Mouse (Mus musculus) liver, adult 2 months (tissue): ENCODE data around the gene Sh3d21.

Experiments used
- CTCF ChIP-seq: fragments of 200-500 bp; IDR thresholded peaks from 2 replicates; pipeline ENCODE4 v1.5.1; 2011; ENCODE audit warnings: low read depth, low read length, control low read depth
- POLR2A ChIP-seq: fragments of 200-500 bp; IDR thresholded peaks from 2 replicates; pipeline ENCODE4 v1.6.1; 2011; ENCODE audit warnings: low read length, control low read depth; ENCODE audit not compliant: insufficient read depth; ENCODE audit errors: extremely low read depth

- TF ChIP-seq CTCF (no peak), POLR2A (no peak)
Measured at GRCm38 (mm10) chr4:126152864-126153263, 10.4 kb downstream of the Sh3d21 start.
